Mouse (Mus musculus): ENCODE measurements around the gene Inpp4b. TPM values are rescaled to one million over a fixed set of nuclear protein-coding genes. Genes with fewer than 3 reads are reported as not detected.
"Not testable (repeated sequence)": the region's sequence is repeated elsewhere in the genome, so short reads cannot be mapped to it uniquely, and the experiment has no call there.

The Inpp4b gene
- total RNA-seq, 2 experiments from 2014 or later: 4.6 to 9.2 TPM

DNA sequence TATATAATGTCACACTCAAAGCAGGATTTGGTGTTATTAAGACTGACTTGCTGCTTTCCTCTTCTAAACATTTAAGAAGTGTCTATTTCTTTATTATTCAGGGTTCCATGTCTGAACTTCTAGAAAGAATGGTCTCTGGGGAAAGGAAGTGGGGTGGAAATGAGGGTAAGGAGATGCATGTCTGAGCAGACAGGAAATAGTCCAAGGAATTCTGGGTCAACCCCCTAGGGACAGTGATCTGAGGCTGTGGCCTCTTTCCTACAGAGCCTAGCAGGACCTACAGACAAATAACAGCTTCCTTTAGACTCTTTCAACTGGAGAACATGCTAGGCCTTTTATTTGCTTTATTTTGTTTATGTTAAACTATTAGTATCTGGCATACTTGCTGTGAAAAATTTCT is 546.5 kb downstream of the Inpp4b start:
- no peak for DNase-seq (ENCODE audit: low spot score in 2 of 2)

DNA sequence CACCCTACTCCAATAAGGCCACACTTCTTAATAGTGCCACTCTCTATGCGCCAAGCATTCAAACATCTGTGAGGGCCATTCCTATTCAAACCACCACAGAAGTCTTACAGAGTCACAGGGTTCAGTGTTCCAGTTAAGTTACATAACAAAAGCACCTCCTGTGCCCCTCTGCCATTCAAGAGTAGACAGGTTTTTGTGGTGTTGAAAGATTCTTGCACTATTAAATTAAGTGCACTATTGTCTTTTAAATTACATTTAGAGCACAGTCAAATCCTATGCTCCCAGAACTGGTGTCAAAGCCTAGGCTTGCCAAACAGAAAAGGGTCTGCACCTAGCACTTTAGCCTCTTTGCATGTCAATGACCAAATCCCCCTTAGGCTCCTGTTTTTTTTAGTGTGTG is 550.9 kb downstream of the Inpp4b start:
- no peak for DNase-seq (ENCODE audit: low spot score in 2 of 2)

DNA sequence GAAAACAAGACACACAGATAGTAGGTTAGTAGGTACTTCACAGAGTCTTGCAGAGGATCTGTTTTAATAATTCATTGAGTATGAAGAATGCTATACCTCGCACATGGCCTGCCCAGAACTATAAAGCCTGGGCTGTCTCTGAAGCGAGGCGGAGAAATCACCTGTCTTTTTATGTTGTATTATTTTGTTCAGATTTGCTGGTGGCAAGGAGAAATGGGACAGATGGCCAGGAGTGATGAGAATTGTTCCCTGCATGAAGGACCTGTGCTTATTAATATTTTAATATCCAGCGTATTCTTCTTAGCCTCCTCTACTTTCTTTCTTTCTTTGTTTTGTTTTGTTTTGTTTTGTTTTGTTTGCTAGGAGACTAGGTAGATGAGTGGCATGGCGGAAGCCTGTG is 604.5 kb downstream of the Inpp4b start:
- no peak for DNase-seq (ENCODE audit: low spot score in 2 of 2)

DNA sequence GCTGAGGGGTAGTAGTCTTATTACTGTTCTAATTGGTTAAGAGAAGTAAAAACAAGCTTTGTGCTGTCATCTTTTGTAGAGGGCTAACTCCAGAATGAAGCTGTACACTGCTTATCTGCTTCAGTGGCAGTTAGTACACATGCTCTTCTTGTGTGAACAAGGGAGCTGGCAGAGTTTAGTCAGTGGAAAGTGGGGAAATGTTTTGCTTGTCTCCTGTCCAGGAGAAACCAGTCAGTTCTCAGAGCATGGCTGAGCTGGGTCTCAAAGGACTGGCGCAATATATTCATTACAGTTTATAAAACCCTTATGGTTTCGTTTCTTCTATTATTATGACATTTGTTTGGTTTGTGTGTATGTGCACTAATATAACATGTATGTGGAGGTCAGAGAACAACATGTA is 610.7 kb downstream of the Inpp4b start:
- DNase-seq (ENCODE audit: low spot score in 2 of 2): no peak

DNA sequence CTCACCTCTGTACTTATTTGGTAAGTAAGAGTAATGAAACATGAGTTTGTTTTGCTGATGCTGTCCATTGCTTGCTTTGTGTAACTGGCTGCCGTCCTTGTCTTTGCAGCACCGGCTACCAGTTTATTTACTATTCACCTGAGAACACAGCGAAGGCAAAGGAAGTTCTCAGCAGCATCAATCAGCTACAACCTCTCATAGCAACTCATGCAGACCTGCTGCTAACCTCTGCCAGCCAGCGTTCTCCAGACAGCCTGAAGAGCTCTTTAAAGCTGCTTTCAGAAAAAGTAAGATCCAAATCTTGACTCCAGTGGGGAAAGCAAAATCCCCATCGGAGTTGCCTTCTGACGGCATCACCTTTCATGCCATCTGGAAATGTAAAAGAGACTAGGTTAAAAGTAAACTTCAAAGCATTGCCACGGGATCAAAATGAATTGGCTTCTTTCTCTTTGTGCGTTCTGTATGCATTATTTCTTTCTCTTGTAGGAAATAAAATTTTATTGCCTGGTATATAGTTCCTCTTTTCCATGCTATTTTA is 642.8 kb downstream of the Inpp4b start:
- no peak for DNase-seq (ENCODE audit: low spot score in 2 of 2)

DNA sequence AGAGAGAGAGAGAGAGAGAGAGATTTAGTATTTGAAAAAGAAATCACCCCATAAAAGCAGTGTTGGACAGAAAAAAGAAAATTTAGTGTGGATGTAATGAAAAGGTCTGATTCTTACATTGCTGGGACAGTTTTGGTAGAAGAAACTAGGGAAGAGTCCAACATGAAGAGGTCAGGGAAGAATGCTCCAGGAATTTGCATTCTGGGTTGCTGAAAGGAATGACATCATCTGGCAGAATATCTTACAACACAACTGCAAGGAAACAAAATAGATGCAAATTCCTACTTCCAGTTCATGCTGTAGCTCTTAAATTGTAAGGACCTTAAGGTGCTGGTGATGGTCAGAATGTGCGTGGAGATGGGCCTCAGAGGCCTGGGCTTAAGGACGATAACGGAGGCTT is 650.6 kb downstream of the Inpp4b start:
- no peak for DNase-seq (ENCODE audit: low spot score in 2 of 2)

DNA sequence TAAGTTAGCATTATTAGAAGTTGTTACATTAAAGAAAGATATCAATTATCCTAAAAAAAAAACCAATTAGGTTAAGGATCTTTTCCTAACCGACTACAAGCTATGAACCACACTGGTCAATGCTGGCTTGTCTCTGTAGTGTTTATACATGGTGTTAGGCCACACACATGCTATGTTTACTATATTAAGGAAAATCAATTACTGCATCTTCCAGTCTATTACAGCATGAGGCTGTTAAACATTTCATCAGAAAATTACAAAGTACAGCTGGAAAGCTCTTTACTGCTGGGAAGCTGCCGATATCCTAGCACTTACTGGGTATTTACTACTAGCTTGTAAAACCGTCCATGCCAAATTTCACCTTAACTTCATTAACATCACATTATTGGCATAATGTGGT is 653.9 kb downstream of the Inpp4b start:
- no peak for DNase-seq (ENCODE audit: low spot score in 2 of 2)

DNA sequence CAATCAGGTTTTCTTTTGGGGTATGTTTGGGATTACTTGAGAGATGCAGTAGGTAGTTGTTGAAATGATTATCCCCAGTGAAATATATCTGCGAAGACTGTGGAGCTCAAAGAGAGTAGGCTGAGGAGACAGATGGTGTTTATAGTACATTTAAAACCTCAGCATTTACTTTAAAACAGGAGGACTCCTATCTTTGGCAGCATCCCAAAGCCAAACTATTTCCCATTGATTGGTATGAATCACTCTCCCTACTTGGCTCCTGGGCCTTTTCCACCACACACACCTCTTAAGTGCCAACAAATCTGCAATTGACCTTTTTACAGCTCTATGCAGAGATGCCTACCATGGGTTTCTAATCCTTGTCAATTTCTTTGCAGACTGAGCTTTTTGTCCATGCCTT is 654.5 kb downstream of the Inpp4b start:
- DNase-seq (ENCODE audit: low spot score in 2 of 2): no peak

DNA sequence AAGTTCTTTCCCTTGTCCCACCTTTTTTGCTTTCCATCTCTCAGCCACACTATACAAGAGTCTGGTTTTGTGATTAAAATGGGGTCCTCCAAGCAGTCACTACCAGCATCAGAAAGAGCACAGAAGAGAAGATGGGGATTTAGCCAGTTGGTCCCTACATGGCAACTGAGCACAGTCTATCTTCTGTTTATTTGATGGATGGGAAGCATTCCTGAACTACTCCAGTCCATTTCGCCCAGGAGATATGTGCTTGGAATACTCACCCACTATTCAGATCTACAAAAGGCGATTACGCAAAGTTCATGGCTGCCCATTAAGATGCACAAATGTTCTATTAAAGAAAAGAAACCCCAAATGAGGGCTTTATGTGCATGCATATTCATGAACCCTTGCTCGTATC is 661.8 kb downstream of the Inpp4b start:
- DNase-seq (ENCODE audit: low spot score in 2 of 2): no peak

DNA sequence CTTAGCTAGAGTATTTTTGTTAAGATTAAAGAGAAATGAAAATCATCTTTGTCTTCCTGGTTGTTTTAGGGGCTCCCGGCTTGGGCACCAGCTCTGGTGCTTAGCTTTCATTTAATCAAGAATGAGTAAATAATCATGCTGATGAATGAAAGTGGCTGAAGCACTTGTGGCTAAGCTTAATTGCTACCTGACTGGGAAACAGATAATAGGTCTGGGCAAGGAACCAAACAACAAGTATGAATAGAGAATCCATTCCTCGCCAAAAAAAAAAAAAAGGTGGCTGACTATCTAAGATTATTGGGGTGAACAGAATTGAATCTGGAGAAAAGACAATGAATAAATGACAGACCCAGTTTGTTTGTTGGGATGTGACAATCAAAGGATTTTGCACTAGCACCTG is 663.1 kb downstream of the Inpp4b start:
- no peak for DNase-seq (ENCODE audit: low spot score in 2 of 2)

DNA sequence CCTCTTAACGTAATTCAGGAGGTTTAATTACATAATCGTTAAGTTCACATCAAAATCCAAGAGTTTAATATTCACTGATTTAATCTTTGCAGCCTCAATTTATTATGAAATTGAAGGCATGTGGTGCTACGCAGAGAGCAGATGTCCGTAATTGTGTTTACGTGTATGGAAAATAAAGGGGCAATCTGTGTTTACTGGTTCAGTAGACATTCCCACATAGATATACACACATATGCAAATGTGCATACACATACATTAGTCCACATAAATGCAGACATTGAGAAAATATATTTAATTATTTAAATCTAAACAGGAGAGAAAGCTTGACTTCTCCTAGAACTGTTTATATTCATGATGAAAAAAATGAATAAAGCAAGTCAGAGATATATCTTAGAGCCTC is 675.4 kb downstream of the Inpp4b start:
- no peak for DNase-seq (ENCODE audit: low spot score in 2 of 2)

DNA sequence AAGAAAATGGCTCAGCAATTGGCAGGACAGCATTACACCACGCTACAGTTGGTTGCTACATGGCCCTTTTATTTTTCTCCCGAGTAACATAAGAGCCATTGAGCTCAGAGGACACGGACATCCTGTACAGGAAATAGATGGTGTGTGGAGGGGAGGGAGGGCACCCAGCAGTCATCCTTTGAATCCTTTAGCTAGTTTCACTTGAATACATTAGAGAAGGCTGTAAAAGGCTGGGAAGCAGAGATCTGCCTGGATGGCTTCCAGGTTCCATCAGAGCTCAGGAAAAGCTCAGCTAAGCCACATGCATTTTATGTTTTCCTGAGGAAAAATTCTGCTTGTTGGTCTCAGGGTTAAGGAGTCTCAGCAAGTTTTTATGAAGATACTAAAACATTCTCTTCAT is 685.0 kb downstream of the Inpp4b start:
- DNase-seq (ENCODE audit: low spot score in 2 of 2): no peak

DNA sequence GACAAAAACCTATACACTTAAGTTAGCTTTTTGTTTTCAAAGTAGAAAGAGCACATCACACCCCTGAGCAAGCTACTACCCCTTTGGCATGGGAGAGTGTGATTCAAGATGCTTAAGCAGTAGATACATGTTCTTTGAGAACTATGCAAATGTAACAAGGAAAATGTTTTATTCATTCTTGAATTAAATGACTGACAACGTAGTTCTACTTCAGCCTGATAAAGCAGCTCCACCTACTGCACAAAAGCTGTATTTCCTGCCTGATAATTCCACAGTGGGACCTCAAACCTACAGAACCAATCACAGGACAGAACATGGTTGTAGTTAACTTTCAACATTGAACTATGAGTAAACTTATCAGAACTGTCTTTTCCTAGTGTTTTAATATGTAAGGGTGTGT is 686.5 kb downstream of the Inpp4b start:
- peak in 1 of 2 experiments; percentile 7 for DNase-seq (ENCODE audit: low spot score in 2 of 2)

DNA sequence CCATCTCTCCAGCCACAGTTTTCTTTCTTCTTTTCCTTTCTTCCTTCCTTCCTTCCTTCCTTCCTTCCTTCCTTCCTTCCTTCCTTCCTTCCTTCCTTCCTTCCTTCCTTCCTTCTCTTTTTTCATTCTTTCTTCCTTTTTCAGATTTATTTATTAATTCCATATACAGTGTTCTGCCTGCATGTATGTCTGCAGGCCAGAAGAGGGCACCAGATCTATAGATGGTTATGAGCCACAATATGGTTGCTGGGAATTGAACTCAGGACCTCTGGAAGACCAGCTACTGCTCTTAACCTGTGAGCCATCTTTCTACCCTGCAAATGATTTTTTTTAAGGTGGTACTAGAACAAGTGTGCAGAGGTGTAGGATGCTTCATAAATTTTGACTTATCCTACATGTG is 689.7 kb downstream of the Inpp4b start:
- not testable (repeated sequence) for DNase-seq (ENCODE audit: low spot score in 2 of 2)

DNA sequence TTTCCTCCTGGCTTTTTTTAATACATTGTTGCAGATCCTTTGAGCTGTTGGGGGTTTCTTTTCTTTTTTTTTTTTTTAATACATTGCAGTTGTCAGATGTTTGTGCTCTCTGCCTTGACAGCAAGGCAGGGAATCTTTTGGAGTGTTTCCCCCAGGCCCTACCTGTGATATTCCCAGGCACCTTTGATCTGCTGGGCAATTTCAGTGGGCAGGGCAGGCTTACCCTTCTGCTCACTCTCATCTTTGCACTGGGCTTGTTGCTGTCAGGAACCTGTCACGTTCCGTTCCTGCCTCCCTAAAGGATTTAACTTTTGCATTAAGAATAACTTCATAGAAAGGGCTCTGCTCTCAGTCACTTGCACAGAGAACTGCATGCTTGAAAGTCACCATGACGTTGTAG is 711.7 kb downstream of the Inpp4b start:
- DNase-seq (ENCODE audit: low spot score in 2 of 2): no peak

DNA sequence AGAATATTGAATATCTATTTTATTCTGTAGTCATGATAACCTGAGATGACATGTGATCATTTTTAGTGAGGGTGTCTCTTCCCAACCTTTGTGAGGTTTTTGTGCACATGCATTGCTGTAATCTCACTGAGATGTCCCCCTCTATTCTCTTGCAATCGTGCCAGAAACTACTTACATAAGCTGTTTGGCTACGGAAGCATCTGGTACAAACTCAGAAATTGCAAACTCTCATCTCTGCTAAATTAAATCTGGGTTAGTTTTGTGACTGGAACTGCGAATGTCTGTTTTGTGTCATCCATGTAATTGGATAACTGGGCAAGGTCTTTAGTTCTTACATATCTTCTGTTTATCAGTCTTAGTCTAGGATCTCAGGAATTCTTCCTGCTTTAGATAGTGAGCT is 725.3 kb downstream of the Inpp4b start:
- no peak for DNase-seq (ENCODE audit: low spot score in 2 of 2)

DNA sequence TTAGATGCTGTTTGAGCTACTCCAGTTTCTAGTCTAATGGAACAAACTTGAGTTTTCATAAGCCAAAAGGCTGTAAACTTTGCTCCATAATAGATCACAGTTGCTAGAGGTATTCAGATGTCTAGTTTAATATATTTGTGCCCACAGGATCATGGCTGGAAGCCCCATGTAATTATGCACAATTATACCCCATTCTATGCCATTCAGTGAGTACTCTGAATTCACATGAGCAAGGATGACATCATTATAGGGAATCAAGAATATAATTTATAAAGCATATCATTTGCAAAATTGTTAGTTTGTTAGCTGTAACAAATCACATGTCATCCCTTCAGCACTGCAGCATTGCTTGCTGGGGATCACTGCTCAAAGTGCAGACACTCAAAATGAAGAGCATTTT is 736.9 kb downstream of the Inpp4b start:
- no peak for DNase-seq (ENCODE audit: low spot score in 2 of 2)

DNA sequence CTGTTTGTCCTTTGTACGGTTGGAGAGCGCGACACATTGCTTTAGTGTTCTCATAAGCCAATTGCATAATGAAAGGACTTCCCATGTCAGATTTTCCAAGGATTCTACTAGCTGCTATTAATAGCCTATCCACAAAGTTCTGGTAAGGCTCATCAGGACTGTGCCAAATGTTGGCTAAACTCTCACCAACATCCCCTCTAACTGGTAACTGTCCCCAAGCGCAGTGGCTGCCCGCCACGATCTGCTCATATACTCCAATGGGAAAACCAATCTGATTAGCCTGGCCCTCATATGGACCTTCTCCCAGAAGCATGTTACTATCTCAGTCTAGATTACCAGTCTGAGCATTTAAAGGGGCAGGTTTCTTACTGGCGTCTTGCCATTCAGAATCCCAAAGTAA is 744.3 kb downstream of the Inpp4b start:
- DNase-seq (ENCODE audit: low spot score in 2 of 2): not testable (repeated sequence)

DNA sequence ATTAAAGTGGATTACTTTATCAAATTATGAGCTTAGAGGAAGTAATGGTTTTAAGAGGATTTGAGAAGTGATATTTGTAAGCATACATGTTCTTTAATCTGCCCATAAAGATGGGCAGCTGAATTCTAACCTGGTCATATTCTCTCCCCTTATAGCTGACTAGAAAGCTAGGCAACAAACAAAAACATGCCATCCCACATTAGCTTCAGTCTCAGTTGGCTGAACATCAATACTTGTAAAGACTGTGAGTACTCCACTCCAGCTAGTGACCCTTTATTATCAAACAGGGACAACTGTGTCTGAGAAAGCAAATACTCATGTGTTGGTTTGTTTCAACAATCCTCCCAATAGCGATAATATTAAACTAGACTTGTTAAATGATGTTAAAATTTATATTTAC is 748.5 kb downstream of the Inpp4b start:
- no peak for DNase-seq (ENCODE audit: low spot score in 2 of 2)

DNA sequence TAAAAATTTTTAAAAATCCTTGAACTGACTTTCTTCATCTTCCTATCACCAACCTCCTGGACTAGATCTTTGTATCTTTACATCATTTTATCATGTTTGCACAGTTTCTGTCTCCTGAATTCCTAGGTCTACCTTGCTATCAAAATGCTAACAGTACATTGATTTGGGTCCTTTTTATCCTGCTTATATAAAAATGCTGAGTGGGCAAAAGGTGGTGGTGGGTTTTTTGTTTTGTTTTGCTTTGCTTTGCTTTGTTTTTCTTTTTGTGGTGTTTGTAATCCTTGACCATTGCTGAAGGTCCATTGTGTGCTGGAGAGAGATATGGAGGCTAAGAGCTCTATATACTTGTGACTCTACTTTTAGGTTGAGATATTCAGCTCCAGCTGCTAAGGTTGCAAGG is 750.9 kb downstream of the Inpp4b start:
- no peak for DNase-seq (ENCODE audit: low spot score in 2 of 2)

DNA sequence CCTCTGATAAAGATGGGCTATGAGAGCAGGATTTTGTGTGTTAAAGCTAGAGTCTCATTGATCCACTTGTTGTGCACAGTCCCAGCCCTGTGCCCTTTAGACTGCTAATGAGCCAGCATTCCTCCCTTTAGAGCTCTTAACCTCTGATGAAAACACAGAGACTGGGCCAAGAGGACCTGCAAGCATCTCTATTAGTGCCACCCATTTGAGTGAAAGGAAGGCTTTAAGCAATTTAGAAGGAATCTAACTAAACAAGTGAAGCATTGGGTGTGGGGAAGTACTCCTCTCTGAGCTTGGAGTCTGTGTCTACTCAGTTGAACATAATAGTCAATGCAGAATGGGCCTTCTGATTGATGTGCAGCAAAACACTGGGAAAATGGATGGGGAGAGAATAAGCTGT is 762.2 kb downstream of the Inpp4b start:
- DNase-seq (ENCODE audit: low spot score in 2 of 2): no peak

DNA sequence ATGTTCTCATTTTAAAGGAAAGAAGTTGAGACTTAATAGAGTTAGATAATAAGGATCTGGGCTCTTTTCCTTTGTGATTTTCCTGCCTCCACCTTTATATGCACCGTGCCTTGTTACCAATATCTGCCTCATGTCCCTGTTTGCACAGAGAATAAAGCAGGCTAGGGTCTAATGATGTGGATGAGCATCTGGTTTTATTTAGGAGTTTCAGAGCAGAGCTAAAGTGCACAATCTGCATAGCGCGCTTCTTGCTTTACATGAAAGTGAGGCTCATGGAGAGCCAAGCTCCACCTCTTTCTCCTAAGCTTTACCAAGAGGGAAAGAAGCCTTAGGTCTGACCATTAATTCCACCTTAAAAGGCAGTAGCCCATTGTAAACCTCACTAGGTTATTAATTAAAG is 763.8 kb downstream of the Inpp4b start:
- no peak for DNase-seq (ENCODE audit: low spot score in 2 of 2)

DNA sequence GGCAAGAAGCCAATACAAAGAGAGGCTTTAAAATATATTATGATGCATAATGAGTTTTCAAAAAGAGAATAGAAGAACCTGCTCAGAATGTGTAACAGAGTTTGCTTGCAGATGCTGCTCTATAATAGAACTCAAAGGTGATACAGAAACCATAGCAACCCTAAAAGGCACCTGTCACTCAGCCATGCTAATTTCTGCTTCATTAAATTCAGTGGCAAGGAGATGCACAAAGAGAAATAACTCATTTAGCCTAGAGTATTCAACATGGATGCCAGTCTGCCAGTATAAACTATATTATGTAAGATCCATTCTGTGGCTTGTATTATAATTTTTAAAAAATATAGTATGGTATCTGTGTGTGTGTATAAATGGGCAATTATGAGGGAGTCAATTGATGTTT is 807.9 kb downstream of the Inpp4b start:
- no peak for DNase-seq (ENCODE audit: low spot score in 2 of 2)

DNA sequence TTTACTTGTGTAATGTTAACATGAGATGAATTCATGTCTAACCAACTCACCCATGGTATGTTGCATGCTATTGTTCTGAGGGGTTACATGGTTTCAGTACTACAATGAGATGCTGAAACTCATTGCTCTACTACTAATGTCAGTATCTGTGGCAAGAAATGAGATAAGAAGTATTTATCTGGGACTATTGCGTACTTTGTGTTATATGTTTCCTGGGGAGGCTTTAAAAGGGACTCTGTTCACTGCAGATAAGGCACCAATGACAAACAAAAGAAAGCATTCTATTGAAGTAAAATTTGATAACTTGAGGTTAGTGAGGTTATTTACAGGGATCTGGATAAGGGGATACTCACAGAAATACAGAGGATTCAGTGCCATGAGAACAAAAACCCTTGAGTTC is 815.6 kb downstream of the Inpp4b start:
- no peak for DNase-seq (ENCODE audit: low spot score in 2 of 2)
